Mouse (Mus musculus) kidney, adult 2 months (tissue): ENCODE measurements around the gene Erbin.

ENCODE experiments used
- CTCF ChIP-seq: fragments of 200-500 bp; conservative IDR thresholded peaks from 2 replicates; pipeline ENCODE4 v1.5.1; 2011; ENCODE audit warnings: low read depth, mild to moderate bottlenecking, control low read depth, low read length, moderate library complexity, mixed read lengths; ENCODE audit not compliant: insufficient read depth, insufficient read length
- POLR2A ChIP-seq: fragments of 200-500 bp; IDR thresholded peaks from one replicate; pipeline ENCODE4 v1.6.1; 2011; ENCODE audit warnings: low read depth, low read length, control low read depth

DNA sequence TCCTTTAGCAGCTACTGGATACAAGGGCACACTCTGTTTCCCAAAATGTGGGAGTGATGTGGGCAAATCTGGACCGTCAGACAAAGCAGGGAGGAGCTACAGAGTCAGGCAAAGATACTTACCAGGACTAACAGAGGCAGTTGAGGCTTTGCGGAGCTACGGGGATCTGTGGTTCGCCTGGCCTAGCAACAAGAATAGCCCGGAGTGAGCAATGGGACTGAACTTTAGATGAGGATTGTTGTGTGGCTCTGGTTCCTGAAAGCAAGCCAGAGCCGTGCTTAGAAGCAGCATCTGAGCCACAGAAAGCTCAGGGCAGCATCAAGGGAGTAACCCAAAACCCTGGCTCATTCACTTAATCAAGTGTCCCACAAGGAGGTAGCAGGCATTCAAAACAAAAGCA, 49.6 kb upstream of the Erbin start:
- no peak for TF ChIP-seq CTCF
- no peak for TF ChIP-seq POLR2A
